Mouse (Mus musculus): ENCODE measurements around the gene Adssl1. TPM values are rescaled to one million over a fixed set of nuclear protein-coding genes. Genes with fewer than 3 reads are reported as not detected.

Adssl1 gene
- 10 to 100 TPM; 69.9 to 88.9 TPM for total RNA-seq (2023)

DNA sequence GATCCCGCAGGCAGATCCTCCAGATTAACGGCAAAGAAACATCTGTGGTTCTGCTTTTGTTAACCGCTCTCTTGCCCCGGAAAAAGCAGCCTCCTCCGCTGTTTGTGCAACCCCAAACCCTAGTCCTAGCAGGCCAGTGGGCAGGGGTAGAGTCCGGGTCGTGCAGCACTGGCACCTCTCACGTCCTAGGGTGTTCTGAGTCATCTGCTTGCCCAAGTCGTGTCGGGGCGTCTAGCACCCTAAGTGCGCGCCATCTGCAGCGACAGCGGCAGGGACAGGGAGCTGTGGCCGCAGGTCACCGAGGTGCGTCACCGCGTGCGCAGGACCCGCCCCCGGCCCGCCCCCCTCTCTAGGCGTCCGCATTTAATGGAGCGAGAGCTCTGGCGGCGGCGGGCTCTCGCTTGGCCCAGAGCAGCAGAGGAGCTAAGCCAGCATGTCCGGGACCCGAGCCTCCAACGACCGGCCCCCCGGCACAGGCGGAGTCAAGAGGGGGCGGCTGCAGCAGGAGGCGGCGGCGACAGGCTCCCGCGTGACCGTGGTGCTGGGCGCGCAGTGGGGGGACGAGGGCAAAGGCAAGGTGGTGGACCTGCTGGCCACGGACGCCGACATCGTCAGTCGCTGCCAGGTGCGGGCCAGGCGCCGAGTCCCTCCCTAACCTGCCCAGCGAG is at the start of gene Adssl1:
Gene Adssl1 (plus strand): TSS at position 360 of the 668 bp plus-strand sequence.

GRCm38 (mm10) chr12:112588426-112589256 is 31.2 kb upstream of the Adssl1 start, which contains the start of gene Inf2:
TSS of gene Inf2 (plus strand) at chr12:112588784.

GRCm38 (mm10) chr12:112644180-112644854 is 24.5 kb downstream of the Adssl1 start, which contains the start of gene Siva1:
TSS of gene Siva1 (plus strand) at chr12:112644679.

GRCm38 (mm10) chr12:112674132-112675011 is 54.5 kb downstream of the Adssl1 start, which contains the start of gene Akt1:
TSS of gene Akt1 (minus strand) at chr12:112674884.

DNA sequence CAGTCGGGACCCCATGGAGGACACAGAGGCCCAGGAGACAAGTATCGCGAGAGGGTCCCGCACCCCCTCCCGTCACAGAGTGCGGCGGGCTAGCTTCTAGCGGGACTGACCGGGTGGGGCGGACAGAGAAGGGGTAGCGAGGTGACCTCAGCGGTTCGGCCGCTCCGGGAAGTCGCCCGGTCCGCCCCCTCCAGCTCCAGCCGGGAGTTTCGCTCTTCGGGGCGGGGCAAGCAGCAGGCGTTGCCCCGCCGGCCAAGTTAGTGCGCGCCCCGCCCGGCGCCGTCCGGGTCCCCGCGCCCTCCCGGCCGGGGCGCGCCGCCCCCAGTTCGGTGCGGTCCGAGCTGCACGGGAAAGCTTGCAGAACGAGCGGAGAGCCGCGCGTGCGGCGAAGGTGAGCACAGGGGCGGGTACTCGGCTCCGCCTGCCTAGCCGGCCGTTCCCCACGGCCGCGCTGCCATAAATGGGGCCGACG is 58.7 kb downstream of the Adssl1 start, which contains the start of gene Zbtb42:
Gene Zbtb42 (plus strand): TSS at position 274 of the 472 bp plus-strand sequence.

Other genes with a start within 250 kb of the Adssl1 start
- not detected for gene A530016L24Rik, start 130.6 kb upstream of the Adssl1 start, total RNA-seq (2023)
- gene Tmem179, start 103.3 kb upstream of the Adssl1 start, total RNA-seq (2023) = not detected
- 10 to 100 TPM; 35.9 to 45.7 TPM for gene Inf2, start 31.3 kb upstream of the Adssl1 start, total RNA-seq (2023)
- 10 to 100 TPM; 40.1 to 50.2 TPM for gene Siva1, start 24.6 kb downstream of the Adssl1 start, total RNA-seq (2023)
- gene Akt1, start 54.8 kb downstream of the Adssl1 start, total RNA-seq (2023) = 100 to 1,000 TPM; 161 to 182 TPM
- gene Zbtb42, start 58.8 kb downstream of the Adssl1 start, total RNA-seq (2023) = 10 to 100 TPM; 17.9 to 19.4 TPM
- under 1 TPM; 0.24 to 0.62 TPM for gene Cep170b, start 100.4 kb downstream of the Adssl1 start, total RNA-seq (2023)
- gene Pld4, start 140.6 kb downstream of the Adssl1 start, total RNA-seq (2023) = 100 to 1,000 TPM; 273 to 300 TPM
- under 1 TPM; 0.37 to 0.79 TPM for gene Ahnak2, start 182.6 kb downstream of the Adssl1 start, total RNA-seq (2023)
- gene Clba1, start 188.9 kb downstream of the Adssl1 start, total RNA-seq (2023) = 1 to 10 TPM in 1 of 2 experiments, under 1 TPM in 1; 0.68 to 1.1 TPM
- 10 to 100 TPM; 35.1 to 38.5 TPM for gene Cdca4, start 209.4 kb downstream of the Adssl1 start, total RNA-seq (2023)
- gene Gpr132, start 248.2 kb downstream of the Adssl1 start, total RNA-seq (2023) = 10 to 100 TPM; 21.7 to 22.3 TPM

All from neutrophil, adult 83 days (primary cell).